Mouse (Mus musculus) G1E (cell line): ENCODE data around the gene Rrp1.

Experiments
- CTCF ChIP-seq: IDR thresholded peaks from 2 replicates; pipeline ENCODE4 v1.5.1; 2012; ENCODE audit warnings: low read depth, low read length, inconsistent platforms, mixed read lengths
- GATA1 ChIP-seq: IDR thresholded peaks from 2 replicates; pipeline ENCODE4 v1.6.1; 2012; ENCODE audit warnings: borderline replicate concordance, low read length, inconsistent platforms, mixed read lengths
- GATA2 ChIP-seq: IDR thresholded peaks from 2 replicates; pipeline ENCODE4 v1.6.1; 2012; ENCODE audit warnings: low read depth, low read length, inconsistent platforms, borderline replicate concordance
- POLR2AphosphoS5 ChIP-seq: IDR thresholded peaks from 2 replicates; pipeline ENCODE4 v1.6.1; 2012; ENCODE audit warnings: low read depth, low read length, inconsistent platforms; ENCODE audit not compliant: insufficient replicate concordance
- TAL1 ChIP-seq: conservative IDR thresholded peaks from 2 replicates; pipeline ENCODE4 v1.6.1; 2012; ENCODE audit warnings: low read depth, low read length, inconsistent platforms, mixed read lengths

- TF ChIP-seq CTCF: no peak
- TF ChIP-seq GATA1: no peak
- no peak for TF ChIP-seq GATA2
- TF ChIP-seq TAL1: peak; percentile 74
- no peak for TF ChIP-seq POLR2AphosphoS5
Measured at GRCm38 (mm10) chr10:78399090-78399657, 13.7 kb downstream of the Rrp1 start.
